Mouse (Mus musculus) stomach, postnatal 0 days (tissue): Measurements from ENCODE around the gene Lnpk.

Source experiments
- CTCF ChIP-seq: IDR thresholded peaks from 2 replicates; pipeline ENCODE4 v1.5.1; 2016; ENCODE audit warnings: antibody characterized with exemption, low read depth, mild to moderate bottlenecking, moderate library complexity
- EP300 ChIP-seq: optimal IDR thresholded peaks from 2 replicates; pipeline ENCODE3; 2016; ENCODE audit warnings: antibody characterized with exemption

DNA sequence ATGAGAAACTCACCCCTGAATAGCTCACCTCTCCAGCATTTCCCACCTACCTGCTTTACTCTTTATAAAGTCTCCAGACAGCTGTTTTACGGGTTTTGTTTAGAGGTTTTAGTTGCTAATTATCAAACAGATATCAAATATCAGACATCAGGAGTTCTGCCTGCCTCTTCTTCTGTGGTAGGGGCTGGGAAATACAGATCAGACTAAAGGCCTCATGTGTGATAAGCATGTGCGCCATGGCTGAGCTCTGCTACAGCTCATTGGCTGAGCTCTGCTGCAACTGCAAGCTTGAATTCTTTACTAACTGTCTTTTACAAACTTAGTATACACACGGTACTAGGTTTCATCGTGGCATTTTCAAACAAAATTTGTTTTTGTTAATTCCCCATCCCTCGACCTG, 23.2 kb upstream of the Lnpk start:
- TF ChIP-seq EP300 = no peak
- TF ChIP-seq CTCF = no peak
